Mouse (Mus musculus) midbrain, embryonic 12.5 days (tissue): ENCODE measurements at regions not wholly inside any gene's neighbourhood (a gene's known extent, or its start where the extent isn't known, plus 50 kb on each side); places are given as distances from the start of the nearest gene placed in this dataset.

Source experiments
- ATAC-seq: fragments of 200-750 bp; cut with Nextera tagmentation; 2 replicates; pipeline ENCODE4 v1.8.0; 2017; ENCODE audit warnings: low read depth, moderate TSS enrichment, moderate library complexity; ENCODE audit not compliant: low FRiP score
- H3K27ac ChIP-seq: fragments of 300-500 bp; sonication (generic); replicated peaks from 2 replicates; pipeline ENCODE4 v1.5.1; 2016; ENCODE audit warnings: mild to moderate bottlenecking
- H3K27me3 ChIP-seq: fragments of 300-500 bp; sonication (generic); 2 replicates; pipeline ENCODE4 v1.6.1; 2016; ENCODE audit warnings: mild to moderate bottlenecking
- H3K36me3 ChIP-seq: fragments of 300-500 bp; sonication (generic); 2 replicates; pipeline ENCODE4 v1.6.1; 2016
- H3K4me1 ChIP-seq: fragments of 300-500 bp; sonication (generic); 2 replicates; pipeline ENCODE4 v1.6.1; 2016
- H3K4me2 ChIP-seq: fragments of 300-500 bp; sonication (generic); replicated peaks from 2 replicates; pipeline ENCODE4 v1.6.1; 2016; ENCODE audit warnings: mild to moderate bottlenecking, moderate library complexity
- H3K4me3 ChIP-seq: fragments of 300-500 bp; sonication (generic); 2 replicates; pipeline ENCODE4 v1.5.1; 2016; ENCODE audit warnings: mild to moderate bottlenecking
- H3K9ac ChIP-seq: fragments of 300-500 bp; sonication (generic); replicated peaks from 2 replicates; pipeline ENCODE4 v1.6.1; 2016; ENCODE audit warnings: mild to moderate bottlenecking, moderate library complexity
- H3K9me3 ChIP-seq: fragments of 300-500 bp; sonication (generic); 2 replicates; pipeline ENCODE4 v1.6.1; 2016; ENCODE audit warnings: mild to moderate bottlenecking
- WGBS: fragments of 180-500 bp; shearing (Covaris S2); methylation state at CpG from one replicate; pipeline ENCODE4 v1.1.7; 2016; 5-methylcytosine and 5-hydroxymethylcytosine counted together

DNA sequence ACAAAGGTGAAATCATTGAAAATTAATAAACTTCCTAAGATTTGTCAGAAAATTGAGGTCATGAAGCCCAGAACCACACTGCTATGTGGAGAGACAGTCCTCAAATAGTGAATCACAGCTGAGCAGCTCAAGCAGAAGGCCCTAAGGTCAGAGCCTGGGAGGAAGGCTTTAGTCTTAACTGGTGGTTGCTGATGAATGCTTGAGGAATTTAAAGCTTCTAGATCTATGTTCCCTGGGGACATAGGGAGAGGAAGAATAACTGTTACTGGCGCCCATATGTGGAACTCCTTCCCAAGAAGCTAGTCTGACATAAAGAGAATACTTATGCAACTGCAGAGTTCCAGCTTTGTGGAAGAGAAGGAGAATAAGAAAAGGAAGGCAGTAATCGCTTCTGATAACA is 919.5 kb downstream of the D3Ertd751e start:
- Histone ChIP-seq H3K36me3 (no peaks in the 10 kb centered on the region), H3K9me3 (no peaks in the 10 kb centered on the region), H3K4me2 (no peak overlapping the region), H3K4me3 (no peak overlapping the region), H3K27me3 (no peaks in the 10 kb centered on the region), H3K9ac (no peak overlapping the region), H3K4me1 (no peaks in the 10 kb centered on the region), H3K27ac (no peak overlapping the region)
- WGBS, result 60% methylated on average over 2 of the region's 2 CpGs
- ATAC-seq, result no peak

GRCm38 (mm10) chr3:42676668-42677398 is 934.4 kb downstream of the D3Ertd751e start:
- no peak overlapping the region for H3K4me3 ChIP-seq
- H3K27ac ChIP-seq, result no peak overlapping the region
- ATAC-seq, result no peak
- H3K9me3 ChIP-seq, result no peaks in the 10 kb centered on the region
- no peaks in the 10 kb centered on the region for H3K27me3 ChIP-seq
- H3K9ac ChIP-seq, result no peak overlapping the region
- H3K4me1 ChIP-seq, result no peaks in the 10 kb centered on the region
- H3K4me2 ChIP-seq, result no peak overlapping the region
- WGBS, result 81% methylated on average over 2 of the region's 2 CpGs
- no peaks in the 10 kb centered on the region for H3K36me3 ChIP-seq

GRCm38 (mm10) chr3:42694726-42695125 is 952.3 kb downstream of the D3Ertd751e start:
- H3K4me2 ChIP-seq, result no peak overlapping the region
- no peak for ATAC-seq
- H3K9ac ChIP-seq, result no peak overlapping the region
- WGBS, result 79% methylated on average over 2 of the region's 2 CpGs
- no peaks in the 10 kb centered on the region for H3K4me1 ChIP-seq
- H3K27ac ChIP-seq, result no peak overlapping the region
- no peaks in the 10 kb centered on the region for H3K9me3 ChIP-seq
- H3K36me3 ChIP-seq, result no peaks in the 10 kb centered on the region
- no peak overlapping the region for H3K4me3 ChIP-seq
- no peaks in the 10 kb centered on the region for H3K27me3 ChIP-seq

DNA sequence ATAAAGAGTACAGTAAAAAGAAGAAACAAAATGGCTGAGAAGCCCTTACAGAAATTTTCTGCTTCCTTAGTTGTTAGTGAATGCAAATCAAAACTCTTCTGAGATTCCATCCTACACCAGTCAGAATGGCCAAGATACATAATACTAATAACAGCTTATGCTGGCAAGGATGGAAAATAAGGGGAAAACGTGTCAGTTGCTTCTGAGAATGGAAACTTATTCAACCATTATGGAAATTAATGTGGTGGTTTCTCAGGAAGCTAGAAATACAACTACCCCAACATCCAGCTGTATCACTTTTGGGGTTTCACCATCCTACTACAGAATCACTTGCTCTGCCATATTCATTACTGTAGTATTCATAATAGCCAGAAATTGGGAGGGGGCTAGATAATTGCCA is 996.5 kb downstream of the D3Ertd751e start:
- WGBS, result 33% methylated on average over 1 of the region's 1 CpGs
- Histone ChIP-seq H3K27me3 (no peaks in the 10 kb centered on the region), H3K4me2 (no peak overlapping the region), H3K36me3 (no peaks in the 10 kb centered on the region), H3K9me3 (no peaks in the 10 kb centered on the region), H3K27ac (no peak overlapping the region), H3K4me3 (no peak overlapping the region), H3K4me1 (no peaks in the 10 kb centered on the region), H3K9ac (no peak overlapping the region)
- no peak for ATAC-seq

GRCm38 (mm10) chr3:42753130-42753529 is 1010.7 kb downstream of the D3Ertd751e start:
- H3K36me3 ChIP-seq, result no peaks in the 10 kb centered on the region
- H3K27me3 ChIP-seq, result no peaks in the 10 kb centered on the region
- no peaks in the 10 kb centered on the region for H3K4me1 ChIP-seq
- no peak overlapping the region for H3K4me3 ChIP-seq
- no peak for ATAC-seq
- WGBS, result 86% methylated on average over 4 of the region's 4 CpGs
- H3K4me2 ChIP-seq, result no peak overlapping the region
- H3K9me3 ChIP-seq, result no peaks in the 10 kb centered on the region
- no peak overlapping the region for H3K9ac ChIP-seq
- no peak overlapping the region for H3K27ac ChIP-seq

- no peak overlapping the region for H3K4me3 ChIP-seq
- no peak overlapping the region for H3K4me2 ChIP-seq
- H3K9me3 ChIP-seq, result no peaks in the 10 kb centered on the region
- no peak for ATAC-seq
- H3K4me1 ChIP-seq, result no peaks in the 10 kb centered on the region
- H3K27ac ChIP-seq, result no peak overlapping the region
- no peaks in the 10 kb centered on the region for H3K27me3 ChIP-seq
- H3K36me3 ChIP-seq, result no peaks in the 10 kb centered on the region
- no peak overlapping the region for H3K9ac ChIP-seq
Observed at GRCm38 (mm10) chr3:42757335-42757734, 1014.9 kb downstream of the D3Ertd751e start.

DNA sequence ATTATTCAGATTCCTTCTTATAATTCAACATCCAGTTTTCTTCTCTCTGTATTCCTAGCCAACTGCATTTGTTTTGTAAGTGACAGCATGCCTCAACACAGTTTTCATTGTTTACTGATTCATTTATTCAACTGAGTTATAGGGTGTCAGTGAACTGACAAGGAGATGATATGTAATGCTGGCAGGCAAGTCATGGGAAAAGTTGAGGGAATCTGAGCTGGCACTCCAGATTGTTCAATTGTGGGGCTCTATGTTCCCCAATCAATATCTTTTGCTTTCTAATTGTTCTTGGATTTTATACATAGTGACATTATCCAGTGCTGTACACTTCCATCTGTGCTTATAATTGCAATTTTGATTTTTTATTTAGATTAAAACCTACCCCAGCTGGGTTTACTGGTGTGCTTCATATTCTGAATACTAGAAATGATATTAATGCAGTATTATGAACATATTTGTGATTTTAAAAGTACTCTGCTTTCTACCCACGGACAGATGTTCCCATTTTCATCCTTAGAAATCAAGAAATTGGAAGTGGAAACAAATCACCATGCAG is 1015.5 kb downstream of the D3Ertd751e start:
- Histone ChIP-seq H3K27me3 (no peaks in the 10 kb centered on the region), H3K36me3 (no peaks in the 10 kb centered on the region), H3K4me2 (no peak overlapping the region), H3K27ac (no peak overlapping the region), H3K4me3 (no peak overlapping the region), H3K4me1 (no peaks in the 10 kb centered on the region), H3K9ac (no peak overlapping the region), H3K9me3 (no peaks in the 10 kb centered on the region)
- whole genome bisulfite sequencing, result 66% methylated on average over 1 of the region's 1 CpGs
- ATAC-seq, result no peak

DNA sequence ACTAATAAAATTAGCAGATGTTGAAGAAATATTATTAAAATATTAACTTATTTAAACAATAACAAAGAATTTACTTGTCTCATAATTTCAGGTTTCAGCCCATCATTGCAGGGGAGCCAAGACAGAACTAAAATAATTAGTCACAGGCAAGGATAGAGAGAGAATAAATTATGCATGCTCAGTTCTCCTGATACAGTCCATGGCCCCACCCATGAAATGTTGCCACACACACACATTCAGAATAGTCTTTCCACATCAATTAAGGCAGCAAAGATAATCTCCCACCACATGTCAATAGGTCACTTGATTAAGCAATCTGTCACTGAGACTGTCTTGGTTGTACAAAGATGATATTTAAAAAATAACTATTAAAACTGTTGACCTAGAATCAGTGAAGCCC is 1019.8 kb downstream of the D3Ertd751e start:
- Histone ChIP-seq H3K4me3 (no peak overlapping the region), H3K4me2 (no peak overlapping the region), H3K9me3 (no peaks in the 10 kb centered on the region), H3K36me3 (no peaks in the 10 kb centered on the region), H3K27ac (no peak overlapping the region), H3K27me3 (no peaks in the 10 kb centered on the region), H3K9ac (no peak overlapping the region), H3K4me1 (no peaks in the 10 kb centered on the region)
- ATAC-seq, result peak; percentile 56; the same call in 1 of the 2 replicates

DNA sequence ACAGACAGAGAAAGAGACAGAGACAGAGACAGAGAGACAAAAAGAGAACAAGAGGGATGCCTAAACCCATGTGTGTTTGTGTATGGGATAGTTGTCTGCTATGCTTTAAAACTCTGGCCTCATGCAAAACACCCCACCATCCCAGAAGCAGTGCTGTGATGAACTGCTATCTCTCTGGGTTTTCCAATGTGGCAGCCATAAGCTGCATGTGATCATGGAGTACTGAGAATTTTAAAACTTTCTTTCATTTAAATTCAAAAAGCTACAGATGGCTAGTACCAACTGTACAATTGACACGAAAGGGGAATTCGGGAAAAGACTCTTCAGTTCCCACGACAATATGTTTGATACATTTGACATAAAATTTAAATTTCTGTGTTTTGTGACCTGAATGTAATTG is 1041.1 kb downstream of the D3Ertd751e start:
- H3K36me3 ChIP-seq, result no peaks in the 10 kb centered on the region
- WGBS, result 96% methylated on average over 3 of the region's 3 CpGs
- H3K4me1 ChIP-seq, result no peaks in the 10 kb centered on the region
- H3K4me2 ChIP-seq, result no peak overlapping the region
- no peak overlapping the region for H3K27ac ChIP-seq
- H3K9me3 ChIP-seq, result no peaks in the 10 kb centered on the region
- no peaks in the 10 kb centered on the region for H3K27me3 ChIP-seq
- no peak for ATAC-seq
- no peak overlapping the region for H3K9ac ChIP-seq
- no peak overlapping the region for H3K4me3 ChIP-seq

- H3K27me3 ChIP-seq, result no peaks in the 10 kb centered on the region
- no peak overlapping the region for H3K4me2 ChIP-seq
- H3K36me3 ChIP-seq, result no peaks in the 10 kb centered on the region
- H3K9me3 ChIP-seq, result no peaks in the 10 kb centered on the region
- no peak overlapping the region for H3K4me3 ChIP-seq
- ATAC-seq, result no peak
- no peaks in the 10 kb centered on the region for H3K4me1 ChIP-seq
- H3K27ac ChIP-seq, result no peak overlapping the region
- WGBS, result 81% methylated on average over 2 of the region's 2 CpGs
- H3K9ac ChIP-seq, result no peak overlapping the region
Observed at GRCm38 (mm10) chr3:42784203-42784602, 1041.8 kb downstream of the D3Ertd751e start.

GRCm38 (mm10) chr3:42790415-42790814 is 1048.0 kb downstream of the D3Ertd751e start:
- Histone ChIP-seq H3K27me3 (no peaks in the 10 kb centered on the region), H3K9ac (no peak overlapping the region), H3K4me2 (no peak overlapping the region), H3K36me3 (no peaks in the 10 kb centered on the region), H3K4me1 (0 out of 2 replicates have a peak, but pooled peaks cover 2% of the 10 kb centered on the region), H3K4me3 (no peak overlapping the region), H3K27ac (no peak overlapping the region), H3K9me3 (no peaks in the 10 kb centered on the region)
- no peak for ATAC-seq

- H3K27ac ChIP-seq, result no peak overlapping the region
- H3K4me1 ChIP-seq, result 0 out of 2 replicates have a peak, but pooled peaks cover 2% of the 10 kb centered on the region
- no peak overlapping the region for H3K4me3 ChIP-seq
- no peaks in the 10 kb centered on the region for H3K9me3 ChIP-seq
- ATAC-seq, result no peak
- H3K9ac ChIP-seq, result no peak overlapping the region
- H3K36me3 ChIP-seq, result no peaks in the 10 kb centered on the region
- H3K4me2 ChIP-seq, result no peak overlapping the region
- no peaks in the 10 kb centered on the region for H3K27me3 ChIP-seq
Observed at GRCm38 (mm10) chr3:42791878-42792277, 1049.5 kb downstream of the D3Ertd751e start.

DNA sequence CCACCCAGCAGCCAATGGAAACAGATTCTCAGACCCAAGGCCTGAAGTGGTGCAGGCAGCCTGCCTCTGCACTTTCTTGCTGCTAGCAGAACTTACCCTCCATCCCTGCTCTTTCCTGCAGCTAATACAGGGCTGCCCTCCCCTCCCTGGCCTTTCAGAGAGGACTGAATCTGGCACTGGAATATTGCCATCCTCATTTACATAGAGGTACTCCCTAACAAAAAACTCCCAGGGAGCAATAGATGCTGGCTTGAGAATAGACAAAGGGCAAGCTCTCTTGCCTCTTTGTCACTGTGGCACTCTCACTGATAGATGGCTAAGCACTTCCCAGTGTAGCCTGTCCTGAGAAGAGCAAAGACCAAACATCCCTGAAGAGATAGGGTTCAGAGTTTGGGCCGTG is 1088.0 kb downstream of the D3Ertd751e start:
- Histone ChIP-seq H3K27me3 (no peaks in the 10 kb centered on the region), H3K27ac (no peak overlapping the region), H3K4me2 (no peak overlapping the region), H3K4me3 (no peak overlapping the region), H3K9me3 (no peaks in the 10 kb centered on the region), H3K36me3 (no peaks in the 10 kb centered on the region), H3K4me1 (peaks cover 5% of the 10 kb centered on the region; the same call in 1 of the 2 replicates), H3K9ac (no peak overlapping the region)
- 54% methylated on average over 1 of the region's 1 CpGs for WGBS
- no peak; the same call in 1 of the 2 replicates for ATAC-seq
